Mouse (Mus musculus) megakaryocyte, embryonic 14.5 days (primary cell): ENCODE results near the gene Alg2.

Experiments used
- FLI1 ChIP-seq: IDR thresholded peaks from 2 replicates; pipeline ENCODE4 v1.6.1; 2012; ENCODE audit warnings: low read length, inconsistent platforms, mixed read lengths
- GATA1 ChIP-seq: IDR thresholded peaks from 3 replicates; pipeline ENCODE4 v1.6.1; 2012; ENCODE audit warnings: mixed read lengths, low read length, inconsistent platforms, borderline replicate concordance

DNA sequence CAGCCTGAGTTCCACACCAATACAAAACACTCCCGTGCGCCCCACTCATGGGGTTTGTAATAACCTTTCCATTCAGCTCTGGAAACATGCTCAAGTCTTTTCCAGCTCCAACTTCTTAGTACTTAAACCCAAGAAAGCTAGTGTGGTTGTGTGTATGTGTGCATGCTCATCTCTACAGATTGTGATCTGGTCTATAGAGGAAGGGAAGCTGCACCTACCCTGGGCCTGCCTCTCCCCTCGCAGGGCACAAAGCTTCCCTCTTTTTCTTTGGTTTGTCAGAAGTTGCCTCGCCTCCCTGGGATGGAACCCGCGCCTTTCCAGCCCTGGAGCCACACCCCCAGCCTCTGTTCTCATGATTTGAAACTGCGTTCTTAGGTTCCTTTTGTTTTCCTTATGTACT is 53.9 kb downstream of the Alg2 start:
- TF ChIP-seq GATA1 (no peak), FLI1 (no peak)
